Mouse (Mus musculus): Measurements from ENCODE around the gene Rbfox3. TPM values are rescaled to one million over a fixed set of nuclear protein-coding genes. Genes with fewer than 3 reads are reported as not detected.

The Rbfox3 gene
- polyA plus RNA-seq, 1 experiment from 2014 or later: 0.09 TPM

DNA sequence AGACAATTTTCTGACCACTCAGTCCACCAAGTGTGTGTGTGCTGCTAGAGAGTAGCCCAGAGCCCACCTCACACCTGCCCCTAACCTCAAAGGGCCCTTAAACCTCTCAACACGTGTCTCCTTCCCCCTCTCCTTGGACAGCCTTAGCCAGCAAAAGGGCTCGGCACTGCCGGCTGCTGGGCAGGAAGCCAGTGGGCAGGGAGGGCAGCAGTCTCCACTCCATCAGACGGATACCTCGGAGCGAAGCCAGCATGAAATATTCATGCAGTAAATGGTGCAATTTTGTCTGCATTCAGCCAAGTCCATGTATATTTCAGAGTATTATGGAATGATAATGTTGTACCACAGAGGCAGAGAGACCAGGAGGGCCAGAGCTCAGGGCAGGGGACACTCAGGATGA is 366.8 kb downstream of the Rbfox3 start:
- WGBS: 53% methylated on average over 6 of the region's 6 CpGs
- H3K9ac ChIP-seq (ENCODE audit: low read length): no peak overlapping the region
- no peak overlapping the region for H3K4me3 ChIP-seq (ENCODE audit: control insufficient read depth in 1 of 2, insufficient read depth in 1 of 2, low read depth in 1 of 2, low read length in 2 of 2)
- H3K27ac ChIP-seq (replicated peaks in 1 of 2; ENCODE audit: control insufficient read depth in 1 of 2, insufficient read depth in 1 of 2, low read depth in 2 of 2, low read length in 2 of 2): no peak overlapping the region
- peaks cover 9% of the 10 kb centered on the region; the same call in 1 of the 2 replicates for H3K27me3 ChIP-seq (ENCODE audit: control insufficient read depth, insufficient read depth, low read length)
- H3K4me2 ChIP-seq (ENCODE audit: low read length): no peak overlapping the region
- H3K9me3 ChIP-seq (ENCODE audit: control insufficient read depth, low read length): no peaks in the 10 kb centered on the region
- H3K36me3 ChIP-seq (ENCODE audit: control insufficient read depth, insufficient read depth, low read length): no peaks in the 10 kb centered on the region
- no peak for ATAC-seq (ENCODE audit: insufficient number of reproducible peaks, insufficient read depth, low FRiP score, low read depth)
- no peaks in the 10 kb centered on the region for H3K4me1 ChIP-seq (ENCODE audit: control insufficient read depth in 2 of 2, insufficient read depth in 2 of 2, low read length in 2 of 2)

DNA sequence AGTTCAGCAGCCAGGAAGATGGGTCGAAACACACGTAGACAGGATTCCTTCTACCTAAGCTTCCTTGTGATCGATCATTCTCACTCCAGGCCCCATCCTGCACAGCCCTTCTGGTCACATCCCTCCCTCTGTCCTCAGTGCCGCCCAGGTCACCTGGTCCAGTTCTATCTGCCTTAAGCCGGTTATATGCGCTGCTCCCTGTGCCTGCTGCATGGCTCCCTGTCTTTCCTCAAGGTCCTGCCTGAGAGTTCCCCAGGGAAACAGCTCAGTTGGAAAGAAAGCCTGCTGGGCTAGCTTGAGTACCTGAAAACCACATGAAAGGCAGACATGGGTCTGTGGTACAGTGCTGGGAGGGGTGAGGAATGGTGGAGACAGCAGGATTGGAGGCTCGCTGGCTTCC is 368.5 kb downstream of the Rbfox3 start:
- Histone ChIP-seq H3K27me3 (ENCODE audit: control insufficient read depth, insufficient read depth, low read length) (peaks cover 9% of the 10 kb centered on the region; the same call in 1 of the 2 replicates), H3K27ac (replicated peaks in 1 of 2; ENCODE audit: control insufficient read depth in 1 of 2, insufficient read depth in 1 of 2, low read depth in 2 of 2, low read length in 2 of 2) (no peak overlapping the region), H3K9ac (ENCODE audit: low read length) (no peak overlapping the region), H3K4me2 (ENCODE audit: low read length) (no peak overlapping the region), H3K9me3 (ENCODE audit: control insufficient read depth, low read length) (no peaks in the 10 kb centered on the region), H3K4me3 (ENCODE audit: control insufficient read depth in 1 of 2, insufficient read depth in 1 of 2, low read depth in 1 of 2, low read length in 2 of 2) (no peak overlapping the region), H3K36me3 (ENCODE audit: control insufficient read depth, insufficient read depth, low read length) (no peaks in the 10 kb centered on the region), H3K4me1 (ENCODE audit: control insufficient read depth in 2 of 2, insufficient read depth in 2 of 2, low read length in 2 of 2) (no peaks in the 10 kb centered on the region)
- ATAC-seq (ENCODE audit: insufficient number of reproducible peaks, insufficient read depth, low FRiP score, low read depth): no peak
- WGBS: 59% methylated on average over 7 of the region's 7 CpGs

DNA sequence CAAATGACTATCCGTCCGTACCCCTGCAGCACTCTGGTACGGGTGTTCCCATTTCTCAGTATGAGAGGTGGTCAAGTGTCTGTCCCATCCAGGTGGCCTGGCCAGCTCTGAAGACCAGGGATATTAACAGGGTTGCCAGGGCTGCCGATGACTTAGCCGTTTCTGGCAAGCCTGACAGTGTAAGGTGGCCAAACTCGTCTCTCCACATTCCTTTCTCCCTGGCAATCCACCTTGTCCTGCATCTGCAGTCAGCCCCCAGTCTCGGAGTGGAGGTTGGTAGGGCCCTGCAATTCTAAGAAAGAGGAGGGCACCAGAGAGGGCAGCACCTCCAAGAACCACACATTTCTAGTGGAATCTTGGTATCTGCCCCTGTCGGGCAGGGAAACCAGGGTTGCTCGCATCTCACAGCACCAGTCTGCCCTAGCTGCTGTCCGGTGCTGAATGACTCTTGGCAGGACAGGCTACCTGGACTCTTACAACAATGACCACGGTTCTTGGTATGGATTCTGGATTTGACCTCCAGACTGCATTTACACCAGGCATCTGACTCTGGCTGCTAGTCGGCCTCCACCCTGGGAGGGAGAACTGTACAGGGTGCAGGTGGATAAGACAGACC is 370.9 kb downstream of the Rbfox3 start:
- ATAC-seq (ENCODE audit: insufficient number of reproducible peaks, insufficient read depth, low FRiP score, low read depth): no peak
- H3K9ac ChIP-seq (ENCODE audit: low read length): no peak overlapping the region
- no peaks in the 10 kb centered on the region for H3K9me3 ChIP-seq (ENCODE audit: control insufficient read depth, low read length)
- H3K36me3 ChIP-seq (ENCODE audit: control insufficient read depth, insufficient read depth, low read length): no peaks in the 10 kb centered on the region
- H3K27ac ChIP-seq (replicated peaks in 1 of 2; ENCODE audit: control insufficient read depth in 1 of 2, insufficient read depth in 1 of 2, low read depth in 2 of 2, low read length in 2 of 2): no peak overlapping the region
- peaks cover 9% of the 10 kb centered on the region; the same call in 1 of the 2 replicates for H3K27me3 ChIP-seq (ENCODE audit: control insufficient read depth, insufficient read depth, low read length)
- WGBS: 54% methylated on average over 12 of the region's 12 CpGs
- no peak overlapping the region for H3K4me2 ChIP-seq (ENCODE audit: low read length)
- no peaks in the 10 kb centered on the region for H3K4me1 ChIP-seq (ENCODE audit: control insufficient read depth in 2 of 2, insufficient read depth in 2 of 2, low read length in 2 of 2)
- no peak overlapping the region for H3K4me3 ChIP-seq (ENCODE audit: control insufficient read depth in 1 of 2, insufficient read depth in 1 of 2, low read depth in 1 of 2, low read length in 2 of 2)

DNA sequence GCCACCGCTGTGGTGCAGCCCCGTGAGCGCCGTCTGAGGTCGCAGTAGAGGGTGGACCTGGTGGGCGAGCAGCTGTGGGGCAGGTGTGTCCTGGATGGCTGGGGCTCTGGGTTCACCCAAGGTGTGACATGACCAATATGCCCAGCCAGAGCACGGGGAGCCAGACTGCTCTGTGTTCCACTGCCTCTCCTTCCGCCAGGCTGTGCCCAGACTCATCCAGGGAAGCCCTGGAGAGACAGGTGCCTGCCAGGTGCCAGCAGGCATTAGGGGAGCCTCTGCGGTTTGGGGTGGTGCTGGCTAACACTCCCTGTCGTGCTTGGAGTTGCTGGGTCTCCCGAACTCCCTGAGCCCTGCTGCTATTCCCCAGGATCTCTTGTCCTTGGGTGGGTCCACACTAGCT is 373.4 kb downstream of the Rbfox3 start:
- Histone ChIP-seq H3K9me3 (ENCODE audit: control insufficient read depth, low read length) (no peaks in the 10 kb centered on the region), H3K4me3 (ENCODE audit: control insufficient read depth in 1 of 2, insufficient read depth in 1 of 2, low read depth in 1 of 2, low read length in 2 of 2) (no peak overlapping the region), H3K27me3 (ENCODE audit: control insufficient read depth, insufficient read depth, low read length) (peaks cover 23% of the 10 kb centered on the region), H3K9ac (ENCODE audit: low read length) (no peak overlapping the region), H3K4me1 (ENCODE audit: control insufficient read depth in 2 of 2, insufficient read depth in 2 of 2, low read length in 2 of 2) (no peaks in the 10 kb centered on the region), H3K36me3 (ENCODE audit: control insufficient read depth, insufficient read depth, low read length) (no peaks in the 10 kb centered on the region), H3K4me2 (ENCODE audit: low read length) (no peak overlapping the region), H3K27ac (replicated peaks in 1 of 2; ENCODE audit: control insufficient read depth in 1 of 2, insufficient read depth in 1 of 2, low read depth in 2 of 2, low read length in 2 of 2) (no peak overlapping the region)
- no peak for ATAC-seq (ENCODE audit: insufficient number of reproducible peaks, insufficient read depth, low FRiP score, low read depth)
- 83% methylated on average over 11 of the region's 11 CpGs for WGBS

DNA sequence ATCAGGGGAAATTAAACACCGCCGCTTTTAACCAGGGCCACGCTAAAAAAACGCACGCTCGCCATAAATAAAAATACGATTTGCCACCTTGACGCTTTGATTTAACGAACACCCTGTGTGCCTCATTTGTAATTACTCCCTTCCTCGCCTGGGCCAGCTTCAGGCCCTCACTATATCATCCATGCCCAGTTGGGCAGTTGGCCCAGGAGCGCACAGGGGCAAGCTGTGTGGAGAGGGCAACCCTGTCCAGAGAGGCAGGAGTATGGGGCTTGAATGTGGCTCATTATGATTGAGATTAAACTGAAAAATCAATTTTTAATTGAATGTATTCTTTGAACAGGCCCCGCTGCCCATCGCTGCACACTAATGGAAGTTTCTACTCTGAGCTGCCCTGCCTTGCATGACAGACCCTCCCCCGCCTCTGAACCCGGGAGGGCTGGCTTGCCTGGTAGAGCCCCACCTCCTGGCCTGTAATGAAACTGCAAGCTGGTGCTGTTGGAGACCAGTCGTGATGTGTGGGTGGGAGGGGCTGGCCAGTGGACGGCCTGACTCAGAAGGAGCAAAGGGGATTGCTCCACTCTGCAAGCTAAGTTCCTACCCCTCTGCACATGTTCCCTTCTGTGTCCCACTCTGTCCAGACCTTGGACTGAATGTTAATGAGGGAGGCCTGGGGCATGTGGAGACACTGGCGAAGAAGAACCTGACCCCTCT is 376.9 kb downstream of the Rbfox3 start:
- WGBS: 29% methylated on average over 18 of the region's 18 CpGs
- Histone ChIP-seq H3K27me3 (ENCODE audit: control insufficient read depth, insufficient read depth, low read length) (peaks cover 13% of the 10 kb centered on the region), H3K4me3 (ENCODE audit: control insufficient read depth in 1 of 2, insufficient read depth in 1 of 2, low read depth in 1 of 2, low read length in 2 of 2) (no peak overlapping the region), H3K9ac (ENCODE audit: low read length) (no peak overlapping the region), H3K36me3 (ENCODE audit: control insufficient read depth, insufficient read depth, low read length) (no peaks in the 10 kb centered on the region), H3K4me1 (ENCODE audit: control insufficient read depth in 2 of 2, insufficient read depth in 2 of 2, low read length in 2 of 2) (no peaks in the 10 kb centered on the region; a peak in 1 of 4 replicates), H3K27ac (replicated peaks in 1 of 2; ENCODE audit: control insufficient read depth in 1 of 2, insufficient read depth in 1 of 2, low read depth in 2 of 2, low read length in 2 of 2) (no peak overlapping the region), H3K4me2 (ENCODE audit: low read length) (no peak overlapping the region), H3K9me3 (ENCODE audit: control insufficient read depth, low read length) (no peaks in the 10 kb centered on the region)
- ATAC-seq (ENCODE audit: insufficient number of reproducible peaks, insufficient read depth, low FRiP score, low read depth): no peak

DNA sequence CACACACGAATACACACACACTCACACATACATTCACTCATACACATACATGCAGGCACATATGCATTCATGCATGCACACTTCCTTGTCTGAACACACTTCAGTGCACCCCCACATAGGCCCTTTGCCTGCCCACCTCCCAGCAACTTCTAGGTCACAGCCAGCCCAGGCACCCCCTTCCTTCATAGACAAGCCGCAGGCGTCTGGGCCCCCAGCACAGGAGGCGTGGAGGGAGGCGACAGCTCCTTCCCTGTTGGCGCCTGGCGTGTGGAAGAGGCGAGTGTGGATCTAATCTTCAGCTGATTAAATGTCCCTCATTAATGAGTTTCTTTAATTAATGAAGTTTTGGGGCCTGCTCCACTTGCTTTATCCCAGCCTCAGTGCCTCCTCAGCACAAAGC is 381.1 kb downstream of the Rbfox3 start:
- Histone ChIP-seq H3K27ac (replicated peaks in 1 of 2; ENCODE audit: control insufficient read depth in 1 of 2, insufficient read depth in 1 of 2, low read depth in 2 of 2, low read length in 2 of 2) (no peak overlapping the region), H3K4me1 (ENCODE audit: control insufficient read depth in 2 of 2, insufficient read depth in 2 of 2, low read length in 2 of 2) (no peaks in the 10 kb centered on the region; a peak in 1 of 4 replicates), H3K9me3 (ENCODE audit: control insufficient read depth, low read length) (no peaks in the 10 kb centered on the region), H3K27me3 (ENCODE audit: control insufficient read depth, insufficient read depth, low read length) (peaks cover 13% of the 10 kb centered on the region), H3K36me3 (ENCODE audit: control insufficient read depth, insufficient read depth, low read length) (no peaks in the 10 kb centered on the region), H3K4me2 (ENCODE audit: low read length) (no peak overlapping the region), H3K9ac (ENCODE audit: low read length) (no peak overlapping the region), H3K4me3 (ENCODE audit: control insufficient read depth in 1 of 2, insufficient read depth in 1 of 2, low read depth in 1 of 2, low read length in 2 of 2) (no peak overlapping the region)
- WGBS: 70% methylated on average over 8 of the region's 8 CpGs
- no peak for ATAC-seq (ENCODE audit: insufficient number of reproducible peaks, insufficient read depth, low FRiP score, low read depth)

DNA sequence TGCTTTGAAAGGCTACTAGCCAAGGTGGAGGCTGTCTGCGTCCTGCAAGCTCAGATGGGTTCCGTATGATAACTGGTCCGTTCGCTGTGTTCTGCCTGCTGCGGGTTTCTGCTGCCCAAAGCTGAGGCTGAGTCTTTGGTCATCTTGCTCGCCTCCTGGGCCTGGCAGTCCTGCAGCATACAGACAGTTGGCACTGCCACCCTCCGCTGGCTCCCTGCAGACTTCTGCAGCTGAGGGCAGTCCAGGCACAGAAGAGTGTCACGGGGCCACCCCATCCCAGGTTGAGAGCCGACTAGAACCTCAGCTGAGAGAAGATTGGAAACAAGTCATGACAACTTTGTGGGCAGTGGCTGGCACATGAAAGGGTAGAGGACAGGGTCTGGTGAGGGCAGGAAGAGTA is 382.6 kb downstream of the Rbfox3 start:
- Histone ChIP-seq H3K4me3 (ENCODE audit: control insufficient read depth in 1 of 2, insufficient read depth in 1 of 2, low read depth in 1 of 2, low read length in 2 of 2) (no peak overlapping the region), H3K4me1 (ENCODE audit: control insufficient read depth in 2 of 2, insufficient read depth in 2 of 2, low read length in 2 of 2) (no peaks in the 10 kb centered on the region; a peak in 1 of 4 replicates), H3K27ac (replicated peaks in 1 of 2; ENCODE audit: control insufficient read depth in 1 of 2, insufficient read depth in 1 of 2, low read depth in 2 of 2, low read length in 2 of 2) (no peak overlapping the region), H3K9me3 (ENCODE audit: control insufficient read depth, low read length) (no peaks in the 10 kb centered on the region), H3K27me3 (ENCODE audit: control insufficient read depth, insufficient read depth, low read length) (peaks cover 5% of the 10 kb centered on the region; the same call in 1 of the 2 replicates), H3K9ac (ENCODE audit: low read length) (no peak overlapping the region), H3K36me3 (ENCODE audit: control insufficient read depth, insufficient read depth, low read length) (no peaks in the 10 kb centered on the region), H3K4me2 (ENCODE audit: low read length) (no peak overlapping the region)
- no peak for ATAC-seq (ENCODE audit: insufficient number of reproducible peaks, insufficient read depth, low FRiP score, low read depth)
- WGBS: 87% methylated on average over 9 of the region's 9 CpGs

All from heart, embryonic 14.5 days (tissue).